Mouse (Mus musculus): ENCODE data around the gene Pigq.

- TF ChIP-seq POLR2A (IDR thresholded peaks at IDR 0.05; ENCODE audit: control insufficient read depth, low read depth, low read length) (no peak), CTCF (IDR thresholded peaks at IDR 0.05; ENCODE audit: control insufficient read depth, insufficient read depth, insufficient replicate concordance, low read depth, low read length) (no peak)
Observed at GRCm38 (mm10) chr17:25918037-25918750, 26.5 kb downstream of the Pigq start.
